Mouse (Mus musculus): ENCODE measurements around the gene Fam181a. TPM values are rescaled to one million over a fixed set of nuclear protein-coding genes. Genes with fewer than 3 reads are reported as not detected.

Fam181a gene
- not detected in 2 replicates for polyA plus RNA-seq (2015; fragmentation: Nextera tagmentation; extraction: Ambion mirVana)

GRCm38 (mm10) chr12:103310744-103311267, at the start of gene Fam181a:
Gene Fam181a, plus strand, starts transcription at chr12:103310975.
- DNase-seq (no peak), ATAC-seq (no peak)
- Histone ChIP-seq H3K4me2 (ENCODE audit: low read depth, low read length) (no peak within 1 kb of the TSS), H3K9me3 (ENCODE audit: low read length) (no peaks in the 10 kb centered on the region), H3K4me3 (ENCODE audit: low read depth, low read length) (no peak within 1 kb of the TSS), H3K4me1 (ENCODE audit: insufficient read depth) (peaks cover 7% of the 10 kb centered on the region), H3K27me3 (ENCODE audit: insufficient read depth, low read length) (peaks cover 9% of the 10 kb centered on the region), H3K27ac (ENCODE audit: low read depth) (no peak within 1 kb of the TSS), H3K36me3 (replicated peaks; ENCODE audit: insufficient read depth, low read length) (no peaks in the 10 kb centered on the region), H3K9ac (replicated peaks) (no peak within 1 kb of the TSS)
- WGBS (ENCODE audit: insufficient replicate concordance) = 65% methylated on average over 2 of the region's 2 CpGs
- no peak for TF ChIP-seq EP300 (IDR thresholded peaks at IDR 0.05; ENCODE audit: low read depth)
- TF ChIP-seq CTCF (IDR thresholded peaks at IDR 0.05; ENCODE audit: low read depth) = no peak

DNA sequence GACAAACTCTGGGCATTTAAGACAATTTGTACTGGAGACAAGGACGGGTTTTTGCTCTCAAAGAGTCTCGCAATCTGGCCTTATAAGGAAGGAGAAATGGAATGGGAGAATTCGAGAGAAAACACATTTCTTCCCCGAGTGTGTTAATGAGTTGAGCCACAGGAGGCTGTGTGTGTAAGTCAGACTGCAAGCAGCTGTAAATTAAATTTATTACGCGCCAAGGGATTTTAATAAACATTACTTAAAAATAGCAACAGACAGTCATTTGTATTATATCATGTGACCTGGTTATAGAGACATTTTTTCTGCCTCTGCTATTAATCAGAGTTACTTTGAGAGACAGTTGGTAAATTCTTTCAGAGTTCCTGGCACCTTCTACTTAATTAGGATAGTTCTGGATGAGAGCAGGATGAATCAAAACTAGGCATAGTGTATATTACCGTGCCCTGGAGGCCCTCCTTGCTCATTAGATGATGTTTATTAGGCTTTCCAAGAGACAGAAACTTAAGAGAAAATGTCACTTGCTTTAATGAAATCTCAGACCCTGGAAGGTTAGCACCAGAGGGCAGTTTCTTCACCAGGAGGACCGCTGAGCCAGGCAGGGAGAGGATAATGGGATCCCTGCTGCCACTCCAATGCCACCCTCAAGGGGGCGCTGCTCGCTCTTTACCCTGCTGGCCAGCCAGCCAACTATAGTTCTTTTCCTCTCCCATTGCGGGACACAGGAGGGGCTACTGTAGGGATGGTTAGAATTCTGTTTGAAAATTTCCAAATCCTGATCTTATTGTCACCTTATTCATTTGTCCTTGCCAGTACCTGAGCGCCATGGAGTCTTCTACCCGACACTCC, 48.5 kb upstream of the Fam181a start:
- no peak overlapping the region for H3K27ac ChIP-seq (ENCODE audit: low read depth)
- ATAC-seq = no peak
- no peaks in the 10 kb centered on the region for H3K4me1 ChIP-seq (ENCODE audit: insufficient read depth)
- H3K27me3 ChIP-seq (ENCODE audit: insufficient read depth, low read length) = no peaks in the 10 kb centered on the region
- no peak overlapping the region for H3K4me2 ChIP-seq (ENCODE audit: low read depth, low read length)
- WGBS (ENCODE audit: insufficient replicate concordance) = 52% methylated on average over 13 of the region's 13 CpGs
- no peaks in the 10 kb centered on the region for H3K36me3 ChIP-seq (replicated peaks; ENCODE audit: insufficient read depth, low read length)
- H3K9me3 ChIP-seq (ENCODE audit: low read length) = no peaks in the 10 kb centered on the region
- H3K4me3 ChIP-seq (ENCODE audit: low read depth, low read length) = no peak overlapping the region
- no peak overlapping the region for H3K9ac ChIP-seq (replicated peaks)
- DNase-seq = peak; percentile 55
- TF ChIP-seq CTCF (IDR thresholded peaks at IDR 0.05; ENCODE audit: low read depth) (peak; percentile 67), EP300 (IDR thresholded peaks at IDR 0.05; ENCODE audit: low read depth) (no peak)

DNA sequence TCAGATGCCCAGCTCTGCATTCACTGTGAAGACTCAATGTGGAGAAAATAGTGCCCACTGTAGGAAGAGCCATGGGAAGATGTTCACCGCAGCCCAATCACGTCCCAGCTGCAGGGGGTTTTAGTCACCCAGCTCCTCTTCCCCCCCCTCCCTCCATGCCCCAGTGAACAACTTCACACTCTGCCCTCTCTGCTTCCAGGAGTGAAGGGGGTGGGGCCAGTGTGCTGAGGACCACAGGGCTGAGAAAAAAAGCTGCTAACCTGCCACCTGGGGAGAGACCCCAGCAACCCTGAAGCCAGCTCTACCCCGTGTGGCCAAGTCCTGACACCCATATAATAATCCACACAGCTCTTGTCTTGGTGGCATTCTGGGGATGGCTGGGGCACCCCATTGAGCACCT, 44.2 kb upstream of the Fam181a start:
- Histone ChIP-seq H3K27me3 (ENCODE audit: insufficient read depth, low read length) (no peaks in the 10 kb centered on the region), H3K4me3 (ENCODE audit: low read depth, low read length) (no peak overlapping the region), H3K27ac (ENCODE audit: low read depth) (no peak overlapping the region), H3K9ac (replicated peaks) (no peak overlapping the region), H3K4me1 (ENCODE audit: insufficient read depth) (no peaks in the 10 kb centered on the region), H3K9me3 (ENCODE audit: low read length) (no peaks in the 10 kb centered on the region), H3K4me2 (ENCODE audit: low read depth, low read length) (no peak overlapping the region), H3K36me3 (replicated peaks; ENCODE audit: insufficient read depth, low read length) (no peaks in the 10 kb centered on the region)
- ATAC-seq (no peak), DNase-seq (no peak)
- TF ChIP-seq CTCF (IDR thresholded peaks at IDR 0.05; ENCODE audit: low read depth) = no peak
- no peak for TF ChIP-seq EP300 (IDR thresholded peaks at IDR 0.05; ENCODE audit: low read depth)
- 29% methylated on average over 3 of the region's 3 CpGs for WGBS (ENCODE audit: insufficient replicate concordance)

DNA sequence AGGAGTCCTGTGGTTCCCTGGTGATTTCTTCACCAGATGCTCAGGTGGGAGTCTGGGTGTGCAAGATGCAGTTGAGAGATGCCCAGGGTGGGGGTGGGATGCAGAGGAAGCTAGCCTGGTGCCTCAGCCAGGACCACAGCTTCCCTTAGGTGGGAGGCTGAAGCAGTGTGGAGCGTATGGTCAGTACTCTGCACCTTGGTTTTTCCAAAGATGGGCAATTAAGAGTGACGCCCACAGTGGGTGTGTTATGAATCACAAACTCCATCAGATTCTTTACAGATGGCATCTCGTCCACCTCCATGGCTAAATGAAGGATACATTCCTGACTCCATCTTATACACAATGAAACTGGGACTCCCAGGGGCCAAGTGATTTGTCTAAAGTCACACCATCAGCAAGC, 38.6 kb upstream of the Fam181a start:
- Histone ChIP-seq H3K27me3 (ENCODE audit: insufficient read depth, low read length) (no peaks in the 10 kb centered on the region), H3K9me3 (ENCODE audit: low read length) (no peaks in the 10 kb centered on the region), H3K36me3 (replicated peaks; ENCODE audit: insufficient read depth, low read length) (no peaks in the 10 kb centered on the region), H3K9ac (replicated peaks) (no peak overlapping the region), H3K4me2 (ENCODE audit: low read depth, low read length) (no peak overlapping the region), H3K4me1 (ENCODE audit: insufficient read depth) (no peaks in the 10 kb centered on the region), H3K27ac (ENCODE audit: low read depth) (no peak overlapping the region), H3K4me3 (ENCODE audit: low read depth, low read length) (no peak overlapping the region)
- DNase-seq (no peak), ATAC-seq (no peak)
- WGBS (ENCODE audit: insufficient replicate concordance) = 78% methylated on average over 3 of the region's 3 CpGs
- TF ChIP-seq EP300 (IDR thresholded peaks at IDR 0.05; ENCODE audit: low read depth) (no peak), CTCF (IDR thresholded peaks at IDR 0.05; ENCODE audit: low read depth) (no peak)

DNA sequence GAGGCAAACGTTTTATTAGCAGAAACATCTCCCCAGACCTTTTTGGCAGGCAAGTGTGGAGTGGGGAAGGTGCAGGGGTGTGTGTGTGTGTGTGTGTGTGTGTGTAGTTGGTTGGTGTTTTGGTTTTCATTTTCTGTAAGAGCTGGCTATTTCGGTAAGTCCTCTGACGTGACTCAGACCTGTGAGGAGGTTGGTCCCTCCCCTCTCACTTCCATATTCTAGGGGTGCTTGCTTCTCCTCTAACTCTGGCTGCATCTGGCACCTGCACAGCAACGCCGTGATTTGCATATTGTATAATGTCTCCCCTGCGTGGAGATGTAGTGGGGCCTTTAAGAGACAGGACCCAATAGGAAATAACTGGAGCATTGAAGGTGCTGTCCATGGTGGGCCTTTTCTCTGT, 37.7 kb upstream of the Fam181a start:
- Histone ChIP-seq H3K4me3 (ENCODE audit: low read depth, low read length) (no peak overlapping the region), H3K27ac (ENCODE audit: low read depth) (no peak overlapping the region), H3K36me3 (replicated peaks; ENCODE audit: insufficient read depth, low read length) (no peaks in the 10 kb centered on the region), H3K27me3 (ENCODE audit: insufficient read depth, low read length) (no peaks in the 10 kb centered on the region), H3K4me1 (ENCODE audit: insufficient read depth) (no peaks in the 10 kb centered on the region), H3K9ac (replicated peaks) (no peak overlapping the region), H3K9me3 (ENCODE audit: low read length) (no peaks in the 10 kb centered on the region), H3K4me2 (ENCODE audit: low read depth, low read length) (no peak overlapping the region)
- no peak for ATAC-seq
- no peak for DNase-seq
- TF ChIP-seq CTCF (IDR thresholded peaks at IDR 0.05; ENCODE audit: low read depth) = no peak
- TF ChIP-seq EP300 (IDR thresholded peaks at IDR 0.05; ENCODE audit: low read depth) = no peak
- 54% methylated on average over 6 of the region's 6 CpGs for WGBS (ENCODE audit: insufficient replicate concordance)

DNA sequence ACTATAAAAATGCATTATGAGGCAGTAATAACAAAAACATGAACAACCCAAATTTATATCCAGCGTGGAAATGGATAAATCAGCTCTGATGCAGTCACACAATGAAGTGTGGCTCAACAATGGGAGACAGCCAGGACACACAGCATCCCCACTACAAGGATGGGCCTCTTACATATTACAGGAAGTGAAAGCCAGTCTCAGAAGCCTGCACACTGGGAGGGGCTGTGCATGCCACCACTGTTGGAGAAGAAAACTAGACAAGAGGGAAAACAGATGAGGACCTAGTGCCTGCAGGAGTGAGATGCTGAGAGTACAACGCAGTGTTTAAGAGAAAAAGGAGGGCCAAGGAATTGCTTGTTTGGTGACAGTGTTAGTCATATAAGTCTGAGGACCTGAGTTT, 37.0 kb upstream of the Fam181a start:
- no peak for DNase-seq
- 70% methylated on average over 2 of the region's 2 CpGs for WGBS (ENCODE audit: insufficient replicate concordance)
- H3K36me3 ChIP-seq (replicated peaks; ENCODE audit: insufficient read depth, low read length) = no peaks in the 10 kb centered on the region
- no peak overlapping the region for H3K4me3 ChIP-seq (ENCODE audit: low read depth, low read length)
- H3K9me3 ChIP-seq (ENCODE audit: low read length) = no peaks in the 10 kb centered on the region
- TF ChIP-seq EP300 (IDR thresholded peaks at IDR 0.05; ENCODE audit: low read depth) (no peak), CTCF (IDR thresholded peaks at IDR 0.05; ENCODE audit: low read depth) (no peak)
- no peaks in the 10 kb centered on the region for H3K27me3 ChIP-seq (ENCODE audit: insufficient read depth, low read length)
- no peak overlapping the region for H3K4me2 ChIP-seq (ENCODE audit: low read depth, low read length)
- H3K27ac ChIP-seq (ENCODE audit: low read depth) = no peak overlapping the region
- no peak overlapping the region for H3K9ac ChIP-seq (replicated peaks)
- no peak for ATAC-seq
- no peaks in the 10 kb centered on the region for H3K4me1 ChIP-seq (ENCODE audit: insufficient read depth)
